Mouse (Mus musculus) ES-Bruce4 (cell line): ENCODE measurements at regions not wholly inside any gene's neighbourhood (a gene's known extent, or its start where the extent isn't known, plus 50 kb on each side); places are given as distances from the start of the nearest gene placed in this dataset.

Source experiments
- H3K27ac ChIP-seq: 2 replicates; pipeline ENCODE4 v1.5.1; 2012; ENCODE audit warnings: low read length, inconsistent platforms; ENCODE audit not compliant: insufficient read depth
- H3K27me3 ChIP-seq: 2 replicates; pipeline ENCODE4 v1.6.1; 2012; ENCODE audit warnings: mild to moderate bottlenecking, low read length, inconsistent platforms; ENCODE audit not compliant: control insufficient read depth, poor library complexity, insufficient read depth, severe bottlenecking
- H3K36me3 ChIP-seq: 2 replicates; pipeline ENCODE4 v1.6.1; 2012; ENCODE audit warnings: inconsistent platforms, mild to moderate bottlenecking, low read length, moderate library complexity; ENCODE audit not compliant: control insufficient read depth, poor library complexity, insufficient read depth, severe bottlenecking
- H3K4me1 ChIP-seq: one replicate; pipeline ENCODE4 v1.8.1; 2011; ENCODE audit warnings: low read length; ENCODE audit not compliant: control insufficient read depth, insufficient read depth
- H3K4me3 ChIP-seq: 2 replicates; pipeline ENCODE4 v1.5.1; 2011; ENCODE audit warnings: low read depth, mild to moderate bottlenecking, low read length
- H3K9ac ChIP-seq: 2 replicates; pipeline ENCODE4 v1.6.1; 2012; ENCODE audit warnings: low read depth, mild to moderate bottlenecking, inconsistent platforms; ENCODE audit not compliant: poor library complexity, severe bottlenecking
- H3K9me3 ChIP-seq: replicated peaks from 2 replicates; pipeline ENCODE4 v1.6.1; 2012; ENCODE audit warnings: mild to moderate bottlenecking, low read length, inconsistent platforms; ENCODE audit not compliant: control insufficient read depth, poor library complexity, insufficient read depth, severe bottlenecking
- CTCF ChIP-seq: IDR thresholded peaks from one replicate; pipeline ENCODE4 v1.8.1; 2011; ENCODE audit warnings: low read depth, low read length
- EP300 ChIP-seq: IDR thresholded peaks from 2 replicates; pipeline ENCODE4 v1.6.1; 2011; ENCODE audit warnings: low read depth, low read length; ENCODE audit not compliant: insufficient read depth
- POLR2A ChIP-seq: IDR thresholded peaks from one replicate; pipeline ENCODE4 v1.8.1; 2011; ENCODE audit warnings: low read length; ENCODE audit not compliant: insufficient read depth

DNA sequence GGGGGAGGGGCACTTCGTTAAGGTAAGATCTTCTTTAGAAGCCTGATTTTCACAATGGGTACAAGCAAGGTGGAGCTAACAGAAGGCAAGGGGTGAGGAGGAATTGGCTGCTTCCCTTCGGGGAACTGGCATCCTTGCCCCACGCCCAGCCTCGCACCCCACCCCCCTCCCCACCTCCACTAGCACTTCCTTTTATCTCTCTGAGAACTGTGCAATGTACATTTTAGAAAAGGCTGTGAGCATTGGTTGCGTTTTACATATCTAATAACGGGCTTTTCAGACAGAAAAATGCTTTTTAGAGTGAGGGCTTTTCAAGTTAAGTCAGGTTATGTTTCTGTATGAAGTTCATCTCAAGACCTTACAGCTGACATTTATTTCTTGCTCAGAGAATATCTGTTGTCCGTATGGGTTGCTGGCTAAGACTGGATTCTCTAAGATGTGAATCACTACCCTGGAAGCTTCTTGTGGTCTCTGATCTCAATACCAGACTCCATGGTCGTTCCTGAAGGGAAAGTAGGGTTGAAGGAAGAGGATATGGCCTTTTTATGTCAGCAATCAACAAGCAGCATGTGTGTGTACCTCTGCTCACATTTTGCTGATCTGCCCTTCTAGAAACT lies 199.1 kb downstream of the Klf6 start:
- no peak overlapping the region for H3K4me3 ChIP-seq

DNA sequence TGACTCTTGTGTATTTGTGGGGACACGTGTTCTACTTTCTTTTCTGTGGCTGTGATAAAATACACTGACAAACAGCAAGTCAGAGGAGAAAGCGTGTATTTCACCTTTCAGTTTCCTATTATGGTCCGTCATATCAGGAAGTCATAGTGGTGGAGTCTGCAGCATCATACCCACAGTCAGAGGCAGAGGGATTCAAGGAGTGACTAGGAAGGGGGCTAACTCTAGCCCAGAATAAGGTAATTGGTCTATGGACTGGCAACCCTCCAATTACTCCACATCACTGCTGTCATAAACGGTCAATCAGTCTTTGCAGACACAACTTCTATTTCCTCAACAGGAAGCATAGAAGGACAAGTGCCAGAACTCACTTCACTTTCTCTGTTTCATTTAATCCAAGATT lies 201.0 kb downstream of the Klf6 start:
- no peak overlapping the region for H3K27ac ChIP-seq
- TF ChIP-seq CTCF: no peak
- TF ChIP-seq EP300: no peak
- TF ChIP-seq POLR2A: no peak

More for the DNA sequence above, 199.1 kb downstream of the Klf6 start:
- Histone ChIP-seq H3K27me3 (no peaks in the 10 kb centered on the region), H3K9me3 (no peaks in the 10 kb centered on the region), H3K27ac (no peak overlapping the region), H3K4me1 (no peaks in the 10 kb centered on the region), H3K36me3 (no peaks in the 10 kb centered on the region), H3K9ac (no peak overlapping the region)
- TF ChIP-seq POLR2A (no peak), CTCF (no peak), EP300 (no peak)

GRCm38 (mm10) chr13:6062729-6063386 lies 201.6 kb downstream of the Klf6 start:
- Histone ChIP-seq H3K4me1 (no peaks in the 10 kb centered on the region), H3K9me3 (no peaks in the 10 kb centered on the region), H3K36me3 (no peaks in the 10 kb centered on the region), H3K27ac (no peak overlapping the region), H3K4me3 (no peak overlapping the region), H3K27me3 (no peaks in the 10 kb centered on the region; the same call in 1 of the 2 replicates), H3K9ac (no peak overlapping the region)
- no peak for TF ChIP-seq CTCF
- TF ChIP-seq EP300: no peak
- no peak for TF ChIP-seq POLR2A

More for the DNA sequence above, 201.0 kb downstream of the Klf6 start:
- no peaks in the 10 kb centered on the region for H3K36me3 ChIP-seq
- no peaks in the 10 kb centered on the region for H3K4me1 ChIP-seq
- no peaks in the 10 kb centered on the region for H3K9me3 ChIP-seq
- no peaks in the 10 kb centered on the region; the same call in 1 of the 2 replicates for H3K27me3 ChIP-seq
- H3K9ac ChIP-seq: no peak overlapping the region
- H3K4me3 ChIP-seq: no peak overlapping the region

DNA sequence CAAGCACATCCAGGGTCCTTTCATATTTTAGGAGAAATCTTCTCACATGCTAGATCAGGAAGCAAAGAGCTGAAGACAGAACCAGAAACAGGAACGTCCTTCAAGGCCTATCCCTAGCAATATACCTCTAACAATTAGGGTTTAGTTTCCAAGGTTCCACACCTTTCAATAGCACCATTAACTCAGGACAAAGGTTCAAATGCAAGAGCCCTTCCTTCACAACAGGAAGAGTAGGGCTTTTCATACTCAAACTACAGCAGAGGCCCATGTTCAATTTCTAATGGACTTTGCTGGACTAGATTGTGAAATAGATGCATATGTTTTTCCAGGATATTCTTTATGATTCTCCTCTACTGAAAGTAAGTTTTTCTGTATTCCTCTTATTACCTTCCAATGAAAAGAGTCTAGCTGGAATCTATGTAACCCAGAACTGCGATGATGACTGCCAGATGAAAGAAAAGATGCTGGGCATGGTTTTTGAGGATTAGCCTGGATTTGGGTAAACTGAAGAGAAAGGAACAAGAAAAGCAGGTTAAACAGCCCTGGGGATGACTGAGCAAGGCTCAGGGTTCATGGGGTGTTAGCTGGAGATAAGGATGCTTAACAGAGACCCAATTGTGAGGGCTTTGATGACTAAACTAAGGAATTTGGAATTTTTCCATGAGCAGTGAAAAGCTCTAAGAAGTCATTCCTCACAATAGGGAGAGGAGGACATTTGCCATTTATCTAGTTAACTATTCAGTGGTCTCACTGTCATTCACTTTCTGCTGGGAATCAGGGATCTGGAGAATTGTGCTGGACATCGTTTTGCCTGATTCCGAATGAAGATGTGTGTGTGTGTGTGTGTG lies 215.9 kb downstream of the Klf6 start:
- no peak overlapping the region for H3K27ac ChIP-seq
- no peak for TF ChIP-seq POLR2A
- no peak for TF ChIP-seq EP300
- TF ChIP-seq CTCF: no peak

DNA sequence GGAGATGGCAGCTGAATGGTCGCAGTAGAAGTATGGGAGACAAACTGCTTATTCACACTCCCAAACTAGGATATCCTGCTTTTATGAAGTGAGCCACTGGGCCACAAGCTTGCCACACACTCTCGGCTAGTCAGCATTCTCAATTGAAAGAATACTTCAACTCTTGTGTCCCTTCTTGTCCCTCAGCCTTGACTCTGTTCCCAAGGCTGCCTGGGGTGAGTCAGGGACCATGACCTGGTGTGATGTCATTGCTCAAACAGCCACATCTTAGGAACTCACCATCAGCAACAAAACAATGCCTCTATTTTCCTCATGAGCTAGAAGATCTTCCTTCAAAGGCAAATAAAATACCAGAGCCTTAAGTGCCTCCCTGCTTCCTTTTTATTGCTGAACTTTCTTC lies 224.6 kb downstream of the Klf6 start:
- Histone ChIP-seq H3K27ac (no peak overlapping the region), H3K36me3 (no peaks in the 10 kb centered on the region), H3K4me3 (no peak overlapping the region), H3K9ac (no peak overlapping the region), H3K27me3 (no peaks in the 10 kb centered on the region), H3K9me3 (no peaks in the 10 kb centered on the region), H3K4me1 (no peaks in the 10 kb centered on the region)
- TF ChIP-seq POLR2A (no peak), CTCF (no peak), EP300 (no peak)

More for the DNA sequence above, 215.9 kb downstream of the Klf6 start:
- no peak overlapping the region for H3K9ac ChIP-seq
- H3K27me3 ChIP-seq: no peaks in the 10 kb centered on the region
- H3K9me3 ChIP-seq: no peaks in the 10 kb centered on the region
- no peak overlapping the region for H3K4me3 ChIP-seq
- H3K36me3 ChIP-seq: no peaks in the 10 kb centered on the region
- H3K4me1 ChIP-seq: no peaks in the 10 kb centered on the region
